Mouse (Mus musculus): ENCODE measurements at regions not wholly inside any gene's neighbourhood (a gene's known extent, or its start where the extent isn't known, plus 50 kb on each side); places are given as distances from the start of the nearest gene placed in this dataset.

DNA sequence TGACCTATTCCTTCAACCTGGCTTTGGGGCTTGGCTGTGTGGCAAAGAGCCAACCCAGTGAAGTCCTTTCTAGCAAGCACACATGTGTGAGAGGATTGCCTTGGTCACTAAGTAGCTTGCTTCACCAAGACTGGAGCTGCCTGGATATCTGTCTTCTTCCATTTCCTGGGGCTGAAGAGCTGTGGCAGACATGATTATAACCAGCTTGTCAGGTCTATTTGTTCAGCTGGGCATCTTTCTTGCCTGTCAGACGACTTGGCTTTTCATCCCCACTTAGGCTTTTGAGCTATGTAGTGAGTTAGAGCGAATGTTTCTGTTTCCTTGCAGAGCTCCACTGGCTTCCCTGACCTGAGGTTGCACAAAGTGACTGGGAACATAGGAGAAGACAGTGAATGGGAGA lies 1951.3 kb upstream of the Lrrc6 start:
- no peak for DNase-seq (ENCODE audit: low spot score in 2 of 2)

- DNase-seq (ENCODE audit: low spot score in 2 of 2) = no peak
Measured at GRCm38 (mm10) chr15:68445341-68445740, 1944.6 kb upstream of the Lrrc6 start.

DNA sequence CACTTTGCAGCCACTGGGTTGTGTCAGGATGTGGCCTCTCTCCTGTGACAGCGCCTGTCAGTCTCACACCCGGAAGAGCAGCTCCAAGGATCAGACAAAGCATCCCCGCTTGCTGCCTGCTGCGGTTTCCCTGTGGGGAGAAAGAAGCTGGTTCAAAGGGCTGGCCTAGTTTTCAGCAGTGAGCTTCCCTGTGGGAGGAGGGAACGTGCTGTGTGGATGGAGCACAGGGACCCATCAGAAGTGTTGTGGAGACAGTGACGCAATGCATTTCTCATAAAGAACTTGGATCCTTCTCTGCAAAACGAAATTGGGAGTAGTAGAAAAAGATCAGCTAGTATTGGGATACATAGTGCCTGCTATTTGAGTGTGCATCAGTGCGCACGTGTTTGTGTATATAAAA lies 1939.9 kb upstream of the Lrrc6 start:
- no peak for DNase-seq (ENCODE audit: low spot score in 2 of 2)

DNA sequence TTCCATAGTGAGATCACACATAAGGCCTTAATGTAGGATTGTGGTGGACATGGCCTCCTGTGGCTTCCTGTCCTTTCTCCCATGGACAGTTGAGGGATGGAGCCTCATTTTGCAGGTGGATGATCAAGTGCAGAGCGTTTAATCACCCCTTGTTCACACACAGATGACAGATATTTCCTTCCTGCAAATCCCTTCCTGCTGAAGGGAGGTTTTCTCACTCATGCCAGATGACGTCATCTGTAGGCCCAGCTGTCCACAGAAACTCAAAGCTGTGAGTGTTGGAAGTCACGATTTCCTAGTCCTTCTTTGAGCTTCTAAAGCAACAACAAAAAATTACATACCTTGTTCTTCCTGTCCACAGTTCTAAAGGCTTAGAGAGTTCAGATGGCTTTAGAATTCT lies 1935.3 kb upstream of the Lrrc6 start:
- DNase-seq (ENCODE audit: low spot score in 2 of 2) = no peak

- DNase-seq (ENCODE audit: low spot score in 2 of 2) = no peak
Measured at GRCm38 (mm10) chr15:68431251-68431650, 1930.5 kb upstream of the Lrrc6 start.

GRCm38 (mm10) chr15:68430486-68430885 lies 1929.8 kb upstream of the Lrrc6 start:
- no peak for DNase-seq (ENCODE audit: low spot score in 2 of 2)

GRCm38 (mm10) chr15:68428444-68429228 lies 1927.9 kb upstream of the Lrrc6 start:
- DNase-seq (ENCODE audit: low spot score in 2 of 2) = no peak

- no peak for DNase-seq (ENCODE audit: low spot score in 2 of 2)
Measured at GRCm38 (mm10) chr15:68417142-68417541, 1916.4 kb upstream of the Lrrc6 start.

DNA sequence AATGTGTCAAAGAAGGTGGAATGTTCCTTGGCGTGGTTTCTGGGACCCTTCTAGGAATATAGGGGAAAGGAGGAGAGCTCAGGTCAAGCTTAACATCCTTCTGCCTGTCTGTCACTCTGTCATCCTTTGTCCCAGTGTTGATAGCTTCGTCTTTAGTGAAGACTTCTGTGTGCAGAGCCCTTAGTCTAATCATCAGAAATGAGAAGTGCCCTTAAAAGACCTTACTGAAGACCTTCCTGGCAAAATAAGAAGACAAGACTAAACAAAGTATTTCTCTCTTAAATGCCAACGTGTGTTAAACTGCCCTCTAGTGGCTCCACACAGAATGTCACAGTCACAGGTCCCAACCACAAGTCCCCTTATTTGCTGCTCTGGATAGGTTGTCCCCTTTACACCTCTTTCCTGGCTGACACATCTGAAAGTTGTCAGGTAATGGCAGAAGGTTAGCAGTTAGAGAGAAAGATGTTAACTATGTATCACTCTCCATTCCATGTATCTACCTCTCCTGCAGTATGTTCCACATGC lies 1914.8 kb upstream of the Lrrc6 start:
- no peak for DNase-seq (ENCODE audit: low spot score in 2 of 2)

DNA sequence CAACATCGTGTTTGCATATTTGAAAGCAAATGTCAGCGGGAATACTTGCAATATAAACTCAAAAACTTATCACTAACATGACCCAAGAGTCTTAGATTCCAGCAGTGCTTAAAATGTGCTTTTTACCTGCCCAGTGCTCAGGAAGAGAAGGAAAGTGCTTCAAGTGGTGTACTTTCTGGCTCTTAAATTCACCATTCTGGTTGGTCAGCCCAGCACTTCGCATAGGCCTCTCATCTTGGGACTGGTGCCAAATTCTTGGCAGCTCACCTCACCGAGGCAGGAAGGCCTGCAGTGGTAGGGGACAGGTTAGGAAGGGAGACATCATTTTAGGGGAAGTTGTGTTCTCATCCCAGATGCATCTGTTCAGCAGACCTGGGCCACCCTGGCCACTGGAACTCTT lies 1913.3 kb upstream of the Lrrc6 start:
- no peak for DNase-seq (ENCODE audit: low spot score in 2 of 2)

DNA sequence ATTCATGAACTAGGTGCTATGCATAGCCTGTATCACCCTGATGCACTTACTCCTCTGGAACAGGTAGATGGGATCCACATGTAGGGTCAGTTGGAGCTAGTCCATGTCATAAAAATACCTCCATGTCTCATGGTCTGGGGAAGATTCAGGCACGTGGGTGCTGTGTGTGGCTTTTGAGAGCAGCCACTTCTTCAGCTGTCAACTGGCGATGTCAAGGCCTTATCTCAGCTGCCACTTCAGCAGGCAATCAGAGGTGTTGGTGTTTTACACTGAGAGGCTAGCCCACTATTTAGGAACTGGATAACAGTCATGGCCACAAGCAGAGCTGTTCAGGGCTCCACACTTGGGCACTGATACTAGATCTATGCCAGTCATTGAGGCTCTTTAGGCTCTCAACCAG lies 1912.0 kb upstream of the Lrrc6 start:
- no peak for DNase-seq (ENCODE audit: low spot score in 2 of 2)

GRCm38 (mm10) chr15:68412156-68412555 lies 1911.4 kb upstream of the Lrrc6 start:
- no peak for DNase-seq (ENCODE audit: low spot score in 2 of 2)

- DNase-seq (ENCODE audit: low spot score in 2 of 2) = no peak
Measured at GRCm38 (mm10) chr15:68403554-68404070, 1902.9 kb upstream of the Lrrc6 start.

DNA sequence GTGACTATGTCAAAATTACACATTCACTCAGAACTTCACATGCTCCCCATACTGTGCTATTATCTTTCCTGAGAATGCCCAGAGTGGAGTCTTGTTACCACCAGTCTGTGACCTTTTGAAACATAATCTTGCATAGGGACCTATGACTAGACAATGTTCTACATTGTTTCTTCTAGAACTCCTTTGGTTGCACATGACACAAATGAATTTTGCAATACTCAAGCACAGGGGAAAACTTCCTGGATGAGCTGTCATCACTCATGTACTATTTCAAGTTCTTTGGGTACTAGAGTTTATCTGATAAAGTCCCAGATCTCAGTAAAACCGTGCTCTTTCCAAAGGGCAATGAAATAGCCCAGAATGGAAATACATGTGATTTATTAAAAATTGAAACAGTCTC lies 1901.0 kb upstream of the Lrrc6 start:
- DNase-seq (ENCODE audit: low spot score in 2 of 2) = no peak

DNA sequence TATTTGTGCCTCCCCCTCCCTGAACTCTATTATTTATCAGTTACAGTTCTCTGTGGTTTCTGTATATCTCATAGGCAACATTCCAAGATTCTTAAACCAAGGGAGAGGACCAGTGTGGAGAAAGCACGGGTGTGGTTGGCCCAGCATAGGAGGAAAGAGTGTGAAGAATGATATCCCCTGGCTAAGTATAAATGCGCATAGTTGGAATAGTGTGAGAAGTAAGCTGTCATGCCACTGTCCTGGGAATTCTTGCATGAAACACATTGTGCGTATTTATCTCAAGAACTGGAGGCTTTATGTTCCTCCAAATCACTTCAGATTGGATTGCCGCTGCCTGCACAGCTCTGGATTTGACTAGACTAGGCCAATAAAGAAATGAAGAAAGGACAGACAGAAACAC lies 1900.3 kb upstream of the Lrrc6 start:
- DNase-seq (ENCODE audit: low spot score in 2 of 2) = no peak

- DNase-seq (ENCODE audit: low spot score in 2 of 2) = no peak
Measured at GRCm38 (mm10) chr15:68396566-68396965, 1895.9 kb upstream of the Lrrc6 start.

- DNase-seq (ENCODE audit: low spot score in 2 of 2) = no peak
Measured at GRCm38 (mm10) chr15:68394749-68395148, 1894.0 kb upstream of the Lrrc6 start.

- no peak for DNase-seq (ENCODE audit: low spot score in 2 of 2)
Measured at GRCm38 (mm10) chr15:68394157-68394556, 1893.4 kb upstream of the Lrrc6 start.

GRCm38 (mm10) chr15:68391737-68392136 lies 1891.0 kb upstream of the Lrrc6 start:
- no peak for DNase-seq (ENCODE audit: low spot score in 2 of 2)

- DNase-seq (ENCODE audit: low spot score in 2 of 2) = no peak
Measured at GRCm38 (mm10) chr15:68389855-68390254, 1889.1 kb upstream of the Lrrc6 start.

- DNase-seq (ENCODE audit: low spot score in 2 of 2) = no peak
Measured at GRCm38 (mm10) chr15:68387349-68388065, 1886.8 kb upstream of the Lrrc6 start.
